Mouse (Mus musculus) embryonic facial prominence, embryonic 11.5 days (tissue): ENCODE measurements around the gene Zc3h7b. TPM values are rescaled to one million over a fixed set of nuclear protein-coding genes. Genes with fewer than 3 reads are reported as not detected.
A peak's percentile ranks its signal among the peaks of the same experiment; 100 is the strongest.

Experiments used
- ATAC-seq: fragments of 200-750 bp; cut with Nextera tagmentation; replicated peaks from 2 replicates; pipeline ENCODE4 v1.8.0; 2017; ENCODE audit warnings: low read depth; ENCODE audit not compliant: insufficient number of reproducible peaks, low FRiP score, low TSS enrichment
- DNase-seq: peaks from one replicate; pipeline ENCODE4 v3.0.0-alpha.2; 2015; ENCODE audit warnings: low spot score
- H3K27ac ChIP-seq: fragments of 300-500 bp; sonication (generic); replicated peaks from 2 replicates; pipeline ENCODE4 v1.5.1; 2014; ENCODE audit warnings: mild to moderate bottlenecking, low read depth, low read length, control low read depth
- H3K27me3 ChIP-seq: fragments of 300-500 bp; sonication (generic); 2 replicates; pipeline ENCODE4 v1.6.1; 2014; ENCODE audit warnings: mild to moderate bottlenecking, low read length, moderate library complexity, mixed read lengths; ENCODE audit not compliant: control insufficient read depth, insufficient read depth
- H3K36me3 ChIP-seq: fragments of 300-500 bp; sonication (generic); replicated peaks from 2 replicates; pipeline ENCODE4 v1.6.1; 2014; ENCODE audit warnings: low read depth, mild to moderate bottlenecking, low read length, moderate library complexity, mixed read lengths; ENCODE audit not compliant: control insufficient read depth, insufficient read depth
- H3K4me1 ChIP-seq: fragments of 300-500 bp; sonication (generic); 2 replicates; pipeline ENCODE4 v1.6.1; 2014; ENCODE audit warnings: low read length, mixed read lengths; ENCODE audit not compliant: control insufficient read depth, insufficient read depth
- H3K4me2 ChIP-seq: fragments of 300-500 bp; sonication (generic); 2 replicates; pipeline ENCODE4 v1.6.1; 2014; ENCODE audit warnings: low read depth, mild to moderate bottlenecking, control low read depth, low read length, moderate library complexity
- H3K4me3 ChIP-seq: fragments of 300-500 bp; sonication (generic); 2 replicates; pipeline ENCODE4 v1.5.1; 2014; ENCODE audit warnings: low read depth, low read length, control low read depth
- H3K9ac ChIP-seq: fragments of 300-500 bp; sonication (generic); replicated peaks from 2 replicates; pipeline ENCODE4 v1.6.1; 2014; ENCODE audit warnings: mild to moderate bottlenecking, control low read depth, low read length
- H3K9me3 ChIP-seq: fragments of 300-500 bp; sonication (generic); replicated peaks from 2 replicates; pipeline ENCODE4 v1.6.1; 2016; ENCODE audit warnings: mild to moderate bottlenecking, low read length, inconsistent platforms, mixed read lengths; ENCODE audit not compliant: control insufficient read depth
- WGBS: fragments of 180-500 bp; shearing (Covaris S2); extraction: QIAGEN DNeasy Blood & Tissue Kit; methylation state at CpG from one replicate; pipeline ENCODE4 v1.1.7; 2014; 5-methylcytosine and 5-hydroxymethylcytosine counted together
- polyA plus RNA-seq: library from polyadenylated mRNA; unstranded; fragments of >200 nt; fragmentation: Nextera tagmentation; extraction: Ambion mirVana; gene quantifications from 2 replicates; pipeline ENCODE4 v1.2.1, GENCODE M21; 2014

Gene Zc3h7b
- polyA plus RNA-seq, 1 experiment from 2014 or later: 39.2 TPM

- Histone ChIP-seq H3K27me3 (no peaks in the 10 kb centered on the region), H3K4me3 (no peak overlapping the region), H3K4me2 (no peak overlapping the region), H3K27ac (no peak overlapping the region), H3K9me3 (no peaks in the 10 kb centered on the region), H3K9ac (no peak overlapping the region), H3K36me3 (peaks cover 5% of the 10 kb centered on the region), H3K4me1 (no peaks in the 10 kb centered on the region)
- ATAC-seq: no peak
- WGBS: 85% methylated on average over 6 of the region's 6 CpGs
- no peak for DNase-seq
These were observed 19.7 kb downstream of the Zc3h7b start for GRCm38 (mm10) chr15:81764573-81764972.

- no peak for ATAC-seq
- peaks cover 10% of the 10 kb centered on the region for H3K36me3 ChIP-seq
- no peaks in the 10 kb centered on the region for H3K9me3 ChIP-seq
- no peak for DNase-seq
- H3K4me2 ChIP-seq: no peak overlapping the region
- no peaks in the 10 kb centered on the region for H3K4me1 ChIP-seq
- H3K9ac ChIP-seq: no peak overlapping the region
- H3K4me3 ChIP-seq: no peak overlapping the region
- 93% methylated on average over 9 of the region's 9 CpGs for WGBS
- H3K27ac ChIP-seq: no peak overlapping the region
- H3K27me3 ChIP-seq: no peaks in the 10 kb centered on the region
These were observed 20.8 kb downstream of the Zc3h7b start for GRCm38 (mm10) chr15:81765651-81766050.

DNA sequence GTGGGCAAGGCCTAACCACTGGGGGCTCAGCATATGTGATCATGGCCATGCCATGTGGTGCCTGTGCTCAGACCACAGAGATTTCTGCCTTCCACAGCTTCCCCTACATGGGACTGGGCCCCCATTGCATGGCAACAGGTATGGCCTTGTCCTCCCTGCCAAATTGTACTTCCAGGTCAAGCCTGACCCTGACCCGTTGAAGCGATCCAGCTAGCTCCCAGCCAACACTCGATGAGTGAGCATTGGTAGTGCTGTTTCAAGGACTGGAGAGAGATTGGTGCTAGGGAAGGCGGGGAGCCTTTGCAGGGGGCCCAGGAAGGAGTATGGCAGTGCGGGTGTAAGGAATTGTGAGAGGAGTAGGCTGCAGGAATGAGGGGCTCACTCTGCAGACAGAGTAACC is 21.6 kb downstream of the Zc3h7b start:
- no peak overlapping the region for H3K4me3 ChIP-seq
- DNase-seq: no peak
- H3K27ac ChIP-seq: no peak overlapping the region
- no peak overlapping the region for H3K4me2 ChIP-seq
- H3K9ac ChIP-seq: no peak overlapping the region
- no peak for ATAC-seq
- H3K36me3 ChIP-seq: peaks cover 10% of the 10 kb centered on the region
- H3K9me3 ChIP-seq: no peaks in the 10 kb centered on the region
- no peaks in the 10 kb centered on the region for H3K27me3 ChIP-seq
- H3K4me1 ChIP-seq: no peaks in the 10 kb centered on the region
- WGBS: 89% methylated on average over 5 of the region's 5 CpGs

GRCm38 (mm10) chr15:81769037-81769436 is 24.2 kb downstream of the Zc3h7b start:
- Histone ChIP-seq H3K27me3 (no peaks in the 10 kb centered on the region), H3K9ac (no peak overlapping the region), H3K36me3 (peaks cover 10% of the 10 kb centered on the region), H3K4me1 (no peaks in the 10 kb centered on the region), H3K4me2 (no peak overlapping the region), H3K4me3 (no peak overlapping the region), H3K27ac (no peak overlapping the region), H3K9me3 (no peaks in the 10 kb centered on the region)
- ATAC-seq: no peak
- DNase-seq: no peak
- 55% methylated on average over 13 of the region's 13 CpGs for WGBS

DNA sequence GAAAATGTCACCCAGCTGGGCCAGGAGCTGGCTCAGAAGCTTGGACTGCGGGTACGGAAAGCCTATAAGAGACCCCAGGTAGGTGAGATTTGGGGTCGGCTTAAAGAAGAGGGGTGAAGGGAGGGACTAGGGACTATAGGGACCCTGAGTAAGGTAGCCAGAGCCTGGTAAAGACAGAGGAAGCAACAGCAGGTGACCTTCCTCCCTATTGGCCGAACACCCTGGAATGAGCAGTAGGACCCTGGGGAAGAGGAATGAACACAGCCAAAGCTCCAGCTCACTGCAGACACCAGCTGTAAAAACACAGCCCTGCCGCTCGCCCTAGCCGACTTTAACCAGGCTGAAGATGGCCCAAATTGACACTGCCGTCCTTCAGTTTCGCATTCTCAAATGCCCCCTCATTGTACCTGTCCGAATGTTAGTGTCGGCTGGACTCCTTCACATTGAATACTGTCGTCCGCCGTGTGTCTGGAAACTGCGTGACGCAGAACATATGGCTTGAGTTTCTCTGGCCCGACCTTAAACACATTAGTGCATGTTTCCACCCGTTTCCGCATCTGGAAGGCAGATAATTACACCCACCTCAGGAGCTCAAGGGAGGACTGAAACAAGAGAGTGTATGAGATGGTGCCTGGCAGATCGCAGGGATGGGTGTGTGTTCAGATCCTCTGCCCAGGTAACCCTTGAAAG is 27.7 kb downstream of the Zc3h7b start:
- Histone ChIP-seq H3K36me3 (peaks cover 18% of the 10 kb centered on the region), H3K9ac (no peak overlapping the region), H3K4me2 (no peak overlapping the region), H3K4me3 (no peak overlapping the region), H3K9me3 (no peaks in the 10 kb centered on the region), H3K27ac (0 out of 2 replicates have a peak overlapping the region, but pooled peaks have one; percentile 35), H3K27me3 (no peaks in the 10 kb centered on the region), H3K4me1 (no peaks in the 10 kb centered on the region)
- 42% methylated on average over 20 of the region's 20 CpGs for WGBS
- ATAC-seq (no peak), DNase-seq (peak; percentile 69)

DNA sequence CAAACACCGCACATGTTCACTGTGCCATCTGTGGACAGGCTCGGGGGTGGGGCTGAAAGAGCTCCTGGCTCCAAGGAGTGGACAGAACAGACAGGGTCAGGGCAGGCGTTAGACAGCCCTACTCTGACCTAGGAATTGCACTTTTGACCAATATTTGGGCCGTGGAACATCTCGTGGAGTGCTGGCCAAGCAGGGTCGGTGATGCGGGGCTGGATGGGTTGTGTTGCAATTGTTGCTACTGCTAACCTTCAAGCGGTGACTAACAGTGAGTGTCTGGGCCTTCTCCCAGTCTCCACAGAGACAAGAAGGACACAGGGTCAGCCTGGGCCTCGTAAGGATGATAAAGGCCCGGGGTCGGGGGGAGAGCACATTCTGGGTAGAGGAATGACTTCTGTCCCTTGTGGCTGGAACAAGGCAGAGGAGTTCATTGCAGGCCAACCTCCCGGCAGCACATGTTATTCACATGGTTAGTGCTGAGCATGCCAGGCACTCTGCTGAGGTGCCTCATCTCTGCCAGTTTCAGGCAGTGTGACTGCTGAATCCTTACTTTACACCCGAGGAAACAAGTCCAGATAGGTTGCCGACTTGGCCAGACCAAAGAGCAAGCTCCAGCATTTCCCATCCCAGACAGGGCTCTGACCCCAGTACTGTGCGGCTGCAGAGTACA is 29.8 kb downstream of the Zc3h7b start:
- DNase-seq (no peak), ATAC-seq (no peak)
- Histone ChIP-seq H3K4me3 (no peak overlapping the region), H3K27me3 (no peaks in the 10 kb centered on the region), H3K36me3 (peaks cover 25% of the 10 kb centered on the region), H3K9ac (no peak overlapping the region), H3K27ac (no peak overlapping the region), H3K9me3 (no peaks in the 10 kb centered on the region), H3K4me2 (no peak overlapping the region), H3K4me1 (no peaks in the 10 kb centered on the region)
- 88% methylated on average over 15 of the region's 15 CpGs for WGBS

DNA sequence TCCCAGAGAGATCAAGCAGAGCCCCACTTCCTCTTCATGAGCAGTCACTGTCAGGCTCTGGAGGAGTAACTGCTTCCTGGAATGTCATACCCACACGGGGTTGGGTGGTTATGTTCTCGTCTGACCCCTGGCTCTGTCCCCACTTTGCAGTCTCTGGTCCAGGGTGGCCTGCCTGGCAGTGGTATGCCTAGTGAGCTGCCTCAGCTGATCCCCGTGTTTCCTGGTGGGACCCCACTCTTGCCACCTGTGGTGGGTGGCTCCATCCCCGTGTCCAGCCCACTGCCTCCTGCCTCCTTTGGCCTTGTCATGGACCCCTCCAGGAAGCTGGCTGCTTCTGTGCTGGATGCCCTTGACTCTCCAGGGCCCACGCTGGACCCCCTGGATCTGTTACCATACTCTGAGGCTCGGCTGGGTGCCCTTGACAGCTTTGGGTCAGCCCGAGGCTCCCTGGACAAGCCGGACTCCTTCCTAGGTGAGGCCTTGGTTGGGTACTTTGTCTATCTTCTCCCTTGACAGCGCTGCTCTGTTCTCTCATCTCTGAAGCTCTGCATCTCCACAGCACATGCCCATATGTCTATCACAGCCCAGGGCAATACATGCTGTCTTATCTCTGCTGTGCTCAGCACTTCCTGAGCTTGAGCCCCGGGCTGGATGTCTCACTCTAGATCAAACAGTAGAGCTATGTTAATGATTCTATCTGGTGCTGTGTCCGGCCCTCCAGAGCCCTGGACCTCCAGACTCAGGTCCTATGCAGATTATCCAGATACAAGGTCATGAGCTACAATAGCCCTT is 32.0 kb downstream of the Zc3h7b start:
- H3K27ac ChIP-seq: no peak overlapping the region
- H3K27me3 ChIP-seq: no peaks in the 10 kb centered on the region
- no peak overlapping the region for H3K4me2 ChIP-seq
- H3K4me1 ChIP-seq: no peaks in the 10 kb centered on the region
- peaks cover 26% of the 10 kb centered on the region for H3K36me3 ChIP-seq
- 85% methylated on average over 10 of the region's 11 CpGs for WGBS
- no peak for DNase-seq
- H3K4me3 ChIP-seq: no peak overlapping the region
- no peaks in the 10 kb centered on the region for H3K9me3 ChIP-seq
- no peak for ATAC-seq
- no peak overlapping the region for H3K9ac ChIP-seq

GRCm38 (mm10) chr15:81781816-81782215 is 37.0 kb downstream of the Zc3h7b start:
- 83% methylated on average over 7 of the region's 7 CpGs for WGBS
- no peak overlapping the region for H3K27ac ChIP-seq
- H3K4me3 ChIP-seq: no peak overlapping the region
- no peak for DNase-seq
- H3K9ac ChIP-seq: no peak overlapping the region
- H3K36me3 ChIP-seq: peaks cover 36% of the 10 kb centered on the region
- no peaks in the 10 kb centered on the region for H3K9me3 ChIP-seq
- ATAC-seq: no peak
- H3K4me1 ChIP-seq: no peaks in the 10 kb centered on the region
- no peak overlapping the region for H3K4me2 ChIP-seq
- no peaks in the 10 kb centered on the region for H3K27me3 ChIP-seq
